27 mouse cellular contexts compared by ENCODE assay signal in the genomic region with DNA sequence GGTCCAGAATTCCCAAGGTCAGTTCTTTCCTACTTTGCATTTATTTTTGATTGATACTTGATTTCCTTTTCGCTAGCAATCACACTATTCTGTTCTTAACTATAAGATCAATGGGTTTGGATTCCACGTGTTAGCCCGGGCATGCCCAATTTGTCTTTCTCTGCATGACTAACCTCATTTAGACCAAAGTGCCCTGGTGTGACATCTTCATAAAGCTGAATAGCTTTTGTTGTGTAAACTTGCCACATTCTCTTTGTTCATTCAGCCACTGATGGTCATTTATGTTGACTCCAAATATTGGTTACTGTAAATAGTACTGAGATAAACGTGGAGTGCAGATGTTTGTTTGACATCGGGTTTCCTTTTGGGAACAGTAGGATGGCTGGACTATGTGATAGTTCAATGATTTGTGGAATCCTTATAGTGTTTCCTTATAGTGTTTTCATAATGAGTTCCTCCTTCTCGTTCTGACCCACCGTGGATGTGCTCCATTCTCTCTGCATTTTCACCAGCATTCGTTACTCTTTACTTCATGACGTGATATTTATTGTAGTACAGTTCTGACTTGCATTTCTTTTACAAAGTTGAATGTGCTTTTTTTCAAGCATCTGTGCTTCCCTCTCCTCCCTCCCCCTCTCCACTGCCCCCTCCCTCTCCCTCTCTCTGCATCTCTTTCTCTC. TPM values are rescaled to one million over a fixed set of nuclear protein-coding genes. Genes with fewer than 3 reads are reported as not detected.
DNase-seq lines count a peak whose midpoint lies in the region; ATAC-seq and TF ChIP-seq lines count a peak whose summit lies in the region.
"Had no signal": no experiment of that assay in that cellular context is flagged by ENCODE, and none has a peak within 500 bp of the region (broad histone marks: within the 10 kb centered on the region; RNA-seq: fewer than 3 reads in every experiment).

No protein-coding gene starts in this region.

- H3K4me2 ChIP-seq in hindbrain, embryonic 12.5 days (replicated peaks) = 0 out of 2 replicates have a peak overlapping the region, but pooled peaks have one; percentile 3
- no peak overlapping the region for H3K4me2 ChIP-seq in hindbrain, postnatal 0 days (ENCODE audit: low read depth, low read length)
- no peak overlapping the region for H3K4me2 ChIP-seq in midbrain, postnatal 0 days (ENCODE audit: low read depth, low read length, poor library complexity, severe bottlenecking)
- no peak overlapping the region for H3K4me2 ChIP-seq in midbrain, embryonic 16.5 days (ENCODE audit: low read length)
- H3K4me2 ChIP-seq: forebrain, embryonic 15.5 days; heart, embryonic 11.5 days; hindbrain, embryonic 15.5 days; kidney, embryonic 15.5 days; midbrain, embryonic 13.5 days; neural tube, embryonic 13.5 days had no signal

- H3K36me3 ChIP-seq in hindbrain, embryonic 12.5 days = no peaks in the 10 kb centered on the region
- H3K36me3 ChIP-seq in hindbrain, postnatal 0 days (ENCODE audit: insufficient read depth, low read length) = no peaks in the 10 kb centered on the region
- no peaks in the 10 kb centered on the region for H3K36me3 ChIP-seq in midbrain, postnatal 0 days (ENCODE audit: insufficient read depth, low read length)
- H3K36me3 ChIP-seq in midbrain, embryonic 16.5 days (ENCODE audit: control insufficient read depth, insufficient read depth, low read length) = no peaks in the 10 kb centered on the region
- H3K36me3 ChIP-seq in heart, adult 2 months (ENCODE audit: control insufficient read depth, insufficient read depth, low read length) = no peaks in the 10 kb centered on the region
- H3K36me3 ChIP-seq: forebrain, embryonic 15.5 days; hindbrain, embryonic 15.5 days; kidney, embryonic 15.5 days; midbrain, embryonic 13.5 days; neural tube, embryonic 13.5 days had no signal

- H3K4me1 ChIP-seq in hindbrain, embryonic 12.5 days = 0 out of 2 replicates have a peak, but pooled peaks cover 7% of the 10 kb centered on the region
- H3K4me1 ChIP-seq in hindbrain, postnatal 0 days (ENCODE audit: insufficient read depth, low read length) = no peaks in the 10 kb centered on the region
- H3K4me1 ChIP-seq in midbrain, postnatal 0 days (ENCODE audit: insufficient read depth, low read length) = no peaks in the 10 kb centered on the region
- H3K4me1 ChIP-seq in midbrain, embryonic 16.5 days (ENCODE audit: control insufficient read depth, insufficient read depth, low read length) = no peaks in the 10 kb centered on the region
- no peaks in the 10 kb centered on the region for H3K4me1 ChIP-seq in heart, adult 2 months (ENCODE audit: control insufficient read depth, insufficient read depth, low read length)
- H3K4me1 ChIP-seq: forebrain, embryonic 15.5 days; hindbrain, embryonic 15.5 days; kidney, embryonic 15.5 days; midbrain, embryonic 13.5 days had no signal

- H3K9me3 ChIP-seq in hindbrain, embryonic 12.5 days (replicated peaks) = no peaks in the 10 kb centered on the region
- no peaks in the 10 kb centered on the region for H3K9me3 ChIP-seq in hindbrain, postnatal 0 days (ENCODE audit: low read length)
- H3K9me3 ChIP-seq in midbrain, postnatal 0 days (ENCODE audit: low read length) = no peaks in the 10 kb centered on the region
- H3K9me3 ChIP-seq in midbrain, embryonic 16.5 days (replicated peaks; ENCODE audit: control insufficient read depth, low read length, poor library complexity, severe bottlenecking) = no peaks in the 10 kb centered on the region
- H3K9me3 ChIP-seq: forebrain, embryonic 15.5 days; hindbrain, embryonic 15.5 days; kidney, embryonic 15.5 days; midbrain, embryonic 13.5 days; neural tube, embryonic 13.5 days had no signal

- no peak overlapping the region for H3K4me3 ChIP-seq in hindbrain, embryonic 12.5 days
- H3K4me3 ChIP-seq in hindbrain, postnatal 0 days (ENCODE audit: low read length) = no peak overlapping the region
- H3K4me3 ChIP-seq in midbrain, postnatal 0 days (ENCODE audit: low read depth, low read length) = no peak overlapping the region
- no peak overlapping the region for H3K4me3 ChIP-seq in midbrain, embryonic 16.5 days (ENCODE audit: low read depth, low read length)
- H3K4me3 ChIP-seq in heart, adult 2 months = no peak overlapping the region
- H3K4me3 ChIP-seq: erythroblast, embryonic 14.5 days; forebrain, embryonic 15.5 days; hindbrain, embryonic 15.5 days; kidney, embryonic 15.5 days; left cerebral cortex, adult 2 months; midbrain, embryonic 13.5 days; neural tube, embryonic 13.5 days had no signal

- H3K79me2 ChIP-seq in heart, adult 2 months (replicated peaks; ENCODE audit: control insufficient read depth, insufficient read depth, low read length) = no peaks in the 10 kb centered on the region

- TF ChIP-seq EP300 in heart, adult 2 months (IDR thresholded peaks at IDR 0.05; ENCODE audit: insufficient read depth, low read depth, low read length) = no peak

- intact Hi-C loops in heart, adult 2 months (cut with DNase I) = no loop called here

- no peak for TF ChIP-seq CTCF in hindbrain, postnatal 0 days (IDR thresholded peaks at IDR 0.05; ENCODE audit: low read depth)
- no peak for TF ChIP-seq CTCF in midbrain, postnatal 0 days (IDR thresholded peaks at IDR 0.05)
- TF ChIP-seq CTCF in heart, adult 2 months (IDR thresholded peaks at IDR 0.05) = no peak

- no peak overlapping the region for H3K27ac ChIP-seq in hindbrain, embryonic 12.5 days
- H3K27ac ChIP-seq in hindbrain, postnatal 0 days = no peak overlapping the region
- H3K27ac ChIP-seq in midbrain, postnatal 0 days (ENCODE audit: low read depth, low read length) = no peak overlapping the region
- H3K27ac ChIP-seq in midbrain, embryonic 16.5 days (ENCODE audit: low read length) = no peak overlapping the region
- H3K27ac ChIP-seq in heart, adult 2 months = no peak overlapping the region
- H3K27ac ChIP-seq: forebrain, embryonic 15.5 days; hindbrain, embryonic 15.5 days; kidney, embryonic 15.5 days; left cerebral cortex, adult 2 months; macrophage; midbrain, embryonic 13.5 days; neural tube, embryonic 13.5 days had no signal

- no peak overlapping the region for H3K9ac ChIP-seq in hindbrain, embryonic 12.5 days
- H3K9ac ChIP-seq in hindbrain, postnatal 0 days (replicated peaks; ENCODE audit: low read length) = no peak overlapping the region
- H3K9ac ChIP-seq in midbrain, postnatal 0 days (replicated peaks; ENCODE audit: low read length, poor library complexity, severe bottlenecking) = no peak overlapping the region
- H3K9ac ChIP-seq in midbrain, embryonic 16.5 days (ENCODE audit: low read depth, low read length) = no peak overlapping the region
- H3K9ac ChIP-seq in heart, adult 2 months (ENCODE audit: low read depth, low read length) = no peak overlapping the region
- H3K9ac ChIP-seq: forebrain, embryonic 15.5 days; hindbrain, embryonic 15.5 days; kidney, embryonic 15.5 days; midbrain, embryonic 13.5 days; neural tube, embryonic 13.5 days had no signal

- TF ChIP-seq POLR2A in heart, adult 2 months (IDR thresholded peaks at IDR 0.05; ENCODE audit: insufficient read depth, low read depth, low read length) = no peak

- 0 out of 2 replicates have a peak, but pooled peaks have one; percentile 46 for ATAC-seq in hindbrain, embryonic 12.5 days (ENCODE audit: low FRiP score)
- ATAC-seq in hindbrain, postnatal 0 days = no peak
- no peak for ATAC-seq in midbrain, postnatal 0 days (ENCODE audit: low FRiP score)
- no peak for ATAC-seq in midbrain, embryonic 16.5 days
- ATAC-seq: forebrain, embryonic 15.5 days; intestine, postnatal 0 days; midbrain, embryonic 13.5 days had no signal

- 22% methylated on average over 9 of the region's 9 CpGs for WGBS in hindbrain, embryonic 12.5 days
- WGBS in hindbrain, postnatal 0 days = 20% methylated on average over 9 of the region's 9 CpGs
- WGBS in midbrain, postnatal 0 days = 23% methylated on average over 9 of the region's 9 CpGs
- WGBS in midbrain, embryonic 16.5 days = 22% methylated on average over 9 of the region's 9 CpGs
- 72% methylated on average over 9 of the region's 9 CpGs for WGBS in heart, adult 2 months

- H3K27me3 ChIP-seq in hindbrain, embryonic 12.5 days = 0 out of 2 replicates have a peak, but pooled peaks cover 4% of the 10 kb centered on the region
- H3K27me3 ChIP-seq in hindbrain, postnatal 0 days (ENCODE audit: insufficient read depth, low read length) = no peaks in the 10 kb centered on the region
- no peaks in the 10 kb centered on the region for H3K27me3 ChIP-seq in midbrain, postnatal 0 days (ENCODE audit: insufficient read depth, low read length)
- no peaks in the 10 kb centered on the region for H3K27me3 ChIP-seq in midbrain, embryonic 16.5 days (ENCODE audit: control insufficient read depth, insufficient read depth, low read depth, low read length)
- H3K27me3 ChIP-seq in heart, adult 2 months (ENCODE audit: control insufficient read depth, insufficient read depth, low read length) = no peaks in the 10 kb centered on the region
- H3K27me3 ChIP-seq: forebrain, embryonic 15.5 days; hindbrain, embryonic 15.5 days; kidney, embryonic 15.5 days; midbrain, embryonic 13.5 days; neural tube, embryonic 13.5 days had no signal

- DNase-seq in hindbrain, postnatal 0 days (ENCODE audit: low spot score) = no peak
- peak; percentile 5 for DNase-seq in midbrain, postnatal 0 days (ENCODE audit: low spot score)
- peak; percentile 52 for DNase-seq in embryo, embryonic 10.5 days (ENCODE audit: low spot score)
- DNase-seq in heart, adult 2 months = no peak
- no peak for DNase-seq in cerebellum, postnatal 36 days
- DNase-seq: adrenal gland, postnatal 14 days; B cell, adult 2 months; cerebellum, adult 9-11 months; heart, postnatal 10 days; kidney, postnatal 4 days; layer of hippocampus, adult 9-11 months; left cerebral cortex, postnatal 4 days; liver; right cerebral cortex, postnatal 4 days; thymus, adult 2 months had no signal

RNA-seq across cellular contexts. Expression of gene Aldh1a1, which starts 14.6 kb away (rescaled TPM):
- 0.90 and 1.6 TPM in 2 replicates for polyA plus RNA-seq in hindbrain, embryonic 12.5 days (2016; fragmentation: Nextera tagmentation; extraction: Ambion mirVana)
- total RNA-seq in hindbrain, postnatal 0 days (2014; rRNA removed) = 9.3 and 11.6 TPM in 2 replicates
- polyA plus RNA-seq in hindbrain, postnatal 0 days (2015; fragmentation: Nextera tagmentation; extraction: Ambion mirVana) = 8.6 and 9.0 TPM in 2 replicates
- total RNA-seq in midbrain, postnatal 0 days (2014; rRNA removed) = 22.0 and 32.4 TPM in 2 replicates
- 18.1 and 25.8 TPM in 2 replicates for polyA plus RNA-seq in midbrain, postnatal 0 days (2015; fragmentation: Nextera tagmentation; extraction: Ambion mirVana)
- polyA plus RNA-seq in midbrain, embryonic 16.5 days (2015; fragmentation: Nextera tagmentation; extraction: Ambion mirVana) = 7.9 and 19.4 TPM in 2 replicates
- 10 to 100 TPM; 23.3 to 25.8 TPM for total RNA-seq in heart, adult 2 months (2021)
- 18.4 and 24.1 TPM in 2 replicates for polyA plus RNA-seq in heart, adult 2 months (2012; rRNA removed)
- polyA plus RNA-seq: erythroblast, embryonic 14.5 days had no signal

Comparison
In these comparisons a context has a peak if more than half of its experiments do, and no peak if none do; other contexts are left out.
1. DNase-seq: peak in midbrain, postnatal 0 days (single experiment) and embryo, embryonic 10.5 days (single experiment); none in hindbrain, postnatal 0 days (single experiment), heart, adult 2 months (0 of 2) and cerebellum, postnatal 36 days (0 of 2).